Mouse (Mus musculus): ENCODE data around the gene Scn4b. TPM values are rescaled to one million over a fixed set of nuclear protein-coding genes. Genes with fewer than 3 reads are reported as not detected.

Gene Scn4b
- polyA plus RNA-seq, 1 experiment from 2014 or later, result 0.11 TPM

- Histone ChIP-seq H3K9me3 (replicated peaks; ENCODE audit: control insufficient read depth, low read length) (no peaks in the 10 kb centered on the region), H3K4me3 (ENCODE audit: low read depth, low read length) (no peak overlapping the region), H3K4me2 (ENCODE audit: low read length) (no peak overlapping the region), H3K4me1 (ENCODE audit: control insufficient read depth, insufficient read depth, low read length) (peaks cover 16% of the 10 kb centered on the region), H3K27ac (ENCODE audit: low read depth, low read length) (no peak overlapping the region), H3K36me3 (ENCODE audit: control insufficient read depth, insufficient read depth, low read length) (no peaks in the 10 kb centered on the region), H3K9ac (ENCODE audit: low read length) (no peak overlapping the region), H3K27me3 (replicated peaks; ENCODE audit: control insufficient read depth, insufficient read depth, low read length) (no peaks in the 10 kb centered on the region)
- 61% methylated on average over 6 of the region's 6 CpGs for WGBS
- no peak for ATAC-seq
- no peak for DNase-seq (ENCODE audit: low spot score)
Observed at GRCm38 (mm10) chr9:45121001-45121400, 17.2 kb upstream of the Scn4b start.

- H3K4me2 ChIP-seq (ENCODE audit: low read length), result peak overlapping the region; percentile 43
- H3K4me1 ChIP-seq (ENCODE audit: control insufficient read depth, insufficient read depth, low read length), result peaks cover 16% of the 10 kb centered on the region
- ATAC-seq (peak; percentile 54), DNase-seq (ENCODE audit: low spot score) (peak; percentile 86)
- H3K9ac ChIP-seq (ENCODE audit: low read length), result peak overlapping the region; percentile 38; the same call in 1 of the 2 replicates
- H3K4me3 ChIP-seq (ENCODE audit: low read depth, low read length), result no peak overlapping the region
- no peaks in the 10 kb centered on the region for H3K27me3 ChIP-seq (replicated peaks; ENCODE audit: control insufficient read depth, insufficient read depth, low read length)
- WGBS, result 3% methylated on average over 10 of the region's 10 CpGs
- H3K27ac ChIP-seq (ENCODE audit: low read depth, low read length), result no peak overlapping the region
- H3K9me3 ChIP-seq (replicated peaks; ENCODE audit: control insufficient read depth, low read length), result no peaks in the 10 kb centered on the region
- H3K36me3 ChIP-seq (ENCODE audit: control insufficient read depth, insufficient read depth, low read length), result no peaks in the 10 kb centered on the region
Observed at GRCm38 (mm10) chr9:45121769-45122168, 16.4 kb upstream of the Scn4b start.

- no peaks in the 10 kb centered on the region for H3K36me3 ChIP-seq (ENCODE audit: control insufficient read depth, insufficient read depth, low read length)
- ATAC-seq, result peak; percentile 30; the same call in 1 of the 2 replicates
- peak; percentile 38 for DNase-seq (ENCODE audit: low spot score)
- no peaks in the 10 kb centered on the region for H3K9me3 ChIP-seq (replicated peaks; ENCODE audit: control insufficient read depth, low read length)
- H3K4me3 ChIP-seq (ENCODE audit: low read depth, low read length), result no peak overlapping the region
- no peaks in the 10 kb centered on the region for H3K27me3 ChIP-seq (replicated peaks; ENCODE audit: control insufficient read depth, insufficient read depth, low read length)
- peaks cover 16% of the 10 kb centered on the region for H3K4me1 ChIP-seq (ENCODE audit: control insufficient read depth, insufficient read depth, low read length)
- H3K4me2 ChIP-seq (ENCODE audit: low read length), result peak overlapping the region; percentile 43
- 26% methylated on average over 9 of the region's 9 CpGs for WGBS
- H3K9ac ChIP-seq (ENCODE audit: low read length), result peak overlapping the region; percentile 38; the same call in 1 of the 2 replicates
- H3K27ac ChIP-seq (ENCODE audit: low read depth, low read length), result no peak overlapping the region
Observed at GRCm38 (mm10) chr9:45122209-45122761, 15.9 kb upstream of the Scn4b start.

GRCm38 (mm10) chr9:45125211-45125610, 13.0 kb upstream of the Scn4b start:
- no peaks in the 10 kb centered on the region for H3K27me3 ChIP-seq (replicated peaks; ENCODE audit: control insufficient read depth, insufficient read depth, low read length)
- DNase-seq (ENCODE audit: low spot score) (no peak), ATAC-seq (no peak)
- H3K4me2 ChIP-seq (ENCODE audit: low read length), result no peak overlapping the region
- no peak overlapping the region for H3K9ac ChIP-seq (ENCODE audit: low read length)
- peaks cover 6% of the 10 kb centered on the region for H3K4me1 ChIP-seq (ENCODE audit: control insufficient read depth, insufficient read depth, low read length)
- 90% methylated on average over 14 of the region's 14 CpGs for WGBS
- no peak overlapping the region for H3K4me3 ChIP-seq (ENCODE audit: low read depth, low read length)
- no peaks in the 10 kb centered on the region for H3K36me3 ChIP-seq (ENCODE audit: control insufficient read depth, insufficient read depth, low read length)
- H3K27ac ChIP-seq (ENCODE audit: low read depth, low read length), result no peak overlapping the region
- no peaks in the 10 kb centered on the region for H3K9me3 ChIP-seq (replicated peaks; ENCODE audit: control insufficient read depth, low read length)

- no peak for ATAC-seq
- 64% methylated on average over 7 of the region's 7 CpGs for WGBS
- DNase-seq (ENCODE audit: low spot score), result no peak
Observed at GRCm38 (mm10) chr9:45126941-45127340, 11.3 kb upstream of the Scn4b start.

GRCm38 (mm10) chr9:45130119-45130518, 8.1 kb upstream of the Scn4b start:
- ATAC-seq (no peak), DNase-seq (ENCODE audit: low spot score) (no peak)
- Histone ChIP-seq H3K4me3 (ENCODE audit: low read depth, low read length) (no peak overlapping the region), H3K27ac (ENCODE audit: low read depth, low read length) (no peak overlapping the region), H3K9me3 (replicated peaks; ENCODE audit: control insufficient read depth, low read length) (no peaks in the 10 kb centered on the region), H3K9ac (ENCODE audit: low read length) (no peak overlapping the region), H3K4me1 (ENCODE audit: control insufficient read depth, insufficient read depth, low read length) (no peaks in the 10 kb centered on the region), H3K36me3 (ENCODE audit: control insufficient read depth, insufficient read depth, low read length) (no peaks in the 10 kb centered on the region), H3K4me2 (ENCODE audit: low read length) (no peak overlapping the region), H3K27me3 (replicated peaks; ENCODE audit: control insufficient read depth, insufficient read depth, low read length) (0 out of 2 replicates have a peak, but pooled peaks cover 6% of the 10 kb centered on the region)
- WGBS, result 81% methylated on average over 3 of the region's 3 CpGs

More at GRCm38 (mm10) chr9:45126941-45127340, 11.3 kb upstream of the Scn4b start:
- Histone ChIP-seq H3K4me1 (ENCODE audit: control insufficient read depth, insufficient read depth, low read length) (peaks cover 5% of the 10 kb centered on the region), H3K27ac (ENCODE audit: low read depth, low read length) (no peak overlapping the region), H3K27me3 (replicated peaks; ENCODE audit: control insufficient read depth, insufficient read depth, low read length) (no peaks in the 10 kb centered on the region), H3K4me2 (ENCODE audit: low read length) (no peak overlapping the region), H3K9ac (ENCODE audit: low read length) (no peak overlapping the region), H3K36me3 (ENCODE audit: control insufficient read depth, insufficient read depth, low read length) (no peaks in the 10 kb centered on the region), H3K9me3 (replicated peaks; ENCODE audit: control insufficient read depth, low read length) (no peaks in the 10 kb centered on the region), H3K4me3 (ENCODE audit: low read depth, low read length) (no peak overlapping the region)

- peak; percentile 52 for DNase-seq (ENCODE audit: low spot score)
- Histone ChIP-seq H3K4me1 (ENCODE audit: control insufficient read depth, insufficient read depth, low read length) (no peaks in the 10 kb centered on the region), H3K27ac (ENCODE audit: low read depth, low read length) (no peak overlapping the region), H3K4me3 (ENCODE audit: low read depth, low read length) (no peak overlapping the region), H3K9me3 (replicated peaks; ENCODE audit: control insufficient read depth, low read length) (no peaks in the 10 kb centered on the region), H3K36me3 (ENCODE audit: control insufficient read depth, insufficient read depth, low read length) (no peaks in the 10 kb centered on the region), H3K9ac (ENCODE audit: low read length) (no peak overlapping the region), H3K4me2 (ENCODE audit: low read length) (no peak overlapping the region), H3K27me3 (replicated peaks; ENCODE audit: control insufficient read depth, insufficient read depth, low read length) (peaks cover 32% of the 10 kb centered on the region)
- 21% methylated on average over 5 of the region's 5 CpGs for WGBS
- no peak for ATAC-seq
Observed at GRCm38 (mm10) chr9:45133484-45134310, 4.5 kb upstream of the Scn4b start.

- Histone ChIP-seq H3K9me3 (replicated peaks; ENCODE audit: control insufficient read depth, low read length) (no peaks in the 10 kb centered on the region), H3K36me3 (ENCODE audit: control insufficient read depth, insufficient read depth, low read length) (no peaks in the 10 kb centered on the region), H3K27me3 (replicated peaks; ENCODE audit: control insufficient read depth, insufficient read depth, low read length) (peaks cover 51% of the 10 kb centered on the region), H3K4me2 (ENCODE audit: low read length) (no peak overlapping the region), H3K27ac (ENCODE audit: low read depth, low read length) (no peak overlapping the region), H3K4me1 (ENCODE audit: control insufficient read depth, insufficient read depth, low read length) (no peaks in the 10 kb centered on the region), H3K9ac (ENCODE audit: low read length) (no peak overlapping the region), H3K4me3 (ENCODE audit: low read depth, low read length) (no peak overlapping the region)
- 17% methylated on average over 7 of the region's 7 CpGs for whole genome bisulfite sequencing
- ATAC-seq (no peak), DNase-seq (ENCODE audit: low spot score) (no peak)
Observed at GRCm38 (mm10) chr9:45136442-45137169, 1.6 kb upstream of the Scn4b start.

Data from forebrain, embryonic 14.5 days (tissue).